Mouse (Mus musculus): Measurements from ENCODE around the gene Hist1h2af. TPM values are rescaled to one million over a fixed set of nuclear protein-coding genes. Genes with fewer than 3 reads are reported as not detected.
"Not testable (repeated sequence)": the region's sequence is repeated elsewhere in the genome, so short reads cannot be mapped to it uniquely, and the experiment has no call there.

The Hist1h2af gene
- polyA plus RNA-seq, 1 experiment, result 2.4 TPM

DNA sequence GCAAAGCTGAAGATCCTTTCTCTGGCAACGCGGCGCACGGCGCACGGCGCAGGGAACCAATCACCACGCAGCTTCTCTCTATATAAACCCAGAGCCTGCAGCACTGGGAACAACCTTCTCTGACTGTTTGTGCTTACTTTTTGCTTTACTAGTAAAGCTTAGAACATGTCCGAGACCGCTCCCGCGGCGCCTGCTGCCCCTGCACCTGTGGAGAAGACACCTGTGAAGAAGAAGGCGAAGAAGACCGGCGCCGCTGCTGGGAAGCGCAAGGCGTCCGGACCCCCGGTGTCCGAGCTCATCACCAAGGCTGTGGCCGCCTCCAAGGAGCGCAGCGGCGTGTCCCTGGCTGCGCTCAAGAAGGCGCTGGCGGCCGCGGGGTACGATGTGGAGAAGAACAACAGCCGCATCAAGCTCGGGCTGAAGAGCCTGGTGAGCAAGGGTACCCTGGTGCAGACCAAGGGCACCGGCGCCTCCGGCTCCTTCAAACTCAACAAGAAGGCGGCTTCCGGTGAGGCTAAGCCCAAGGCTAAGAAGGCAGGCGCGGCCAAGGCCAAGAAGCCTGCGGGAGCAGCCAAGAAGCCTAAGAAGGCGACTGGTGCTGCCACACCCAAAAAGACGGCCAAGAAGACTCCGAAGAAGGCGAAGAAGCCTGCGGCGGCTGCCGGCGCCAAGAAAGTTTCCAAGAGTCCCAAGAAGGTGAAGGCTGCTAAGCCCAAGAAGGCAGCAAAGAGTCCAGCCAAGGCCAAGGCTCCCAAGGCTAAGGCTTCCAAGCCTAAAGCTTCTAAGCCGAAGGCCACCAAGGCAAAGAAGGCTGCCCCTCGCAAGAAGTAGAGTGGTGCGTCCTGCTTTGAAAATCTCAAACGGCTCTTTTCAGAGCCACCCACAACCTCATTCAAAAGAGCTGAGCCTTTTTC, 21.5 kb downstream of the Hist1h2af start:
- WGBS, result under 1% methylated on average over 54 of the region's 54 CpGs
- peak overlapping the region; percentile 77 for H3K4me3 ChIP-seq (replicated peaks; ENCODE audit: insufficient read depth, low read depth, low read length)
- peaks cover 2% of the 10 kb centered on the region; the same call in 1 of the 2 replicates for H3K4me1 ChIP-seq (ENCODE audit: control insufficient read depth, insufficient read depth, low read length)
- H3K27me3 ChIP-seq (ENCODE audit: control insufficient read depth, insufficient read depth, low read length), result no peaks in the 10 kb centered on the region
- DNase-seq, result peak; percentile 74 to 79
- TF ChIP-seq CTCF (IDR thresholded peaks at IDR 0.05; ENCODE audit: borderline replicate concordance, insufficient read depth, low read depth, low read length) (no peak), POLR2A (IDR thresholded peaks at IDR 0.05; ENCODE audit: borderline replicate concordance, insufficient read depth, low read length) (peak; percentile 57; the same call in 1 of the 2 replicates)
- H3K27ac ChIP-seq (ENCODE audit: insufficient read depth, low read length), result peak overlapping the region; percentile 41

GRCm38 (mm10) chr13:23555839-23556416, 22.2 kb downstream of the Hist1h2af start:
- WGBS, result under 1% methylated on average over 18 of the region's 18 CpGs
- Histone ChIP-seq H3K27ac (ENCODE audit: insufficient read depth, low read length) (peak overlapping the region; percentile 41; the same call in 1 of the 2 replicates), H3K27me3 (ENCODE audit: control insufficient read depth, insufficient read depth, low read length) (no peaks in the 10 kb centered on the region), H3K4me3 (replicated peaks; ENCODE audit: insufficient read depth, low read depth, low read length) (peak overlapping the region; percentile 61), H3K4me1 (ENCODE audit: control insufficient read depth, insufficient read depth, low read length) (peaks cover 2% of the 10 kb centered on the region; the same call in 1 of the 2 replicates)
- TF ChIP-seq POLR2A (IDR thresholded peaks at IDR 0.05; ENCODE audit: borderline replicate concordance, insufficient read depth, low read length), result peak; percentile 12; the same call in 1 of the 2 replicates
- TF ChIP-seq CTCF (IDR thresholded peaks at IDR 0.05; ENCODE audit: borderline replicate concordance, insufficient read depth, low read depth, low read length), result no peak
- DNase-seq, result peak; percentile 61 to 87

DNA sequence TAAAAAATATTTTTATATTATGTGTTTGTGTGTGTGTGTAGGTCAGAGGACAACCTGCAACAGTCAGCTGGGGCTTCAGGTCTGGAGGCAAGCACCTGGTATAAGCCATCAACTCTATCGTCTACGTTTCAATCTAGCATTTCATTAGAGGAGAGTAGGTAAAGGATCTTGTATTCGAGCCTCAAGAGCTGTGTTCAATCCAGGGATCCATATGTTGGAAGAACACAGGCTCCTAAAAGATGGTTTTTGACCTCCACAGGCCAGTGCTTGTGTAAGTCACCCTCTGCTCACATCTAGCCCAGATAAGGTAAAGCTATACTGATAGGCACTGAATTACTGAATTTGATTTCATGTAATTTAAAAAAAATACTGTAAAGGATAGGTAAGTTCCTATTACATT, 23.2 kb downstream of the Hist1h2af start:
- Histone ChIP-seq H3K4me1 (ENCODE audit: control insufficient read depth, insufficient read depth, low read length) (peaks cover 2% of the 10 kb centered on the region; the same call in 1 of the 2 replicates), H3K27me3 (ENCODE audit: control insufficient read depth, insufficient read depth, low read length) (no peaks in the 10 kb centered on the region), H3K27ac (ENCODE audit: insufficient read depth, low read length) (no peak overlapping the region), H3K4me3 (replicated peaks; ENCODE audit: insufficient read depth, low read depth, low read length) (no peak overlapping the region)
- DNase-seq, result no peak
- WGBS, result 58% methylated on average over 3 of the region's 3 CpGs
- no peak for TF ChIP-seq CTCF (IDR thresholded peaks at IDR 0.05; ENCODE audit: borderline replicate concordance, insufficient read depth, low read depth, low read length)
- no peak for TF ChIP-seq POLR2A (IDR thresholded peaks at IDR 0.05; ENCODE audit: borderline replicate concordance, insufficient read depth, low read length)

DNA sequence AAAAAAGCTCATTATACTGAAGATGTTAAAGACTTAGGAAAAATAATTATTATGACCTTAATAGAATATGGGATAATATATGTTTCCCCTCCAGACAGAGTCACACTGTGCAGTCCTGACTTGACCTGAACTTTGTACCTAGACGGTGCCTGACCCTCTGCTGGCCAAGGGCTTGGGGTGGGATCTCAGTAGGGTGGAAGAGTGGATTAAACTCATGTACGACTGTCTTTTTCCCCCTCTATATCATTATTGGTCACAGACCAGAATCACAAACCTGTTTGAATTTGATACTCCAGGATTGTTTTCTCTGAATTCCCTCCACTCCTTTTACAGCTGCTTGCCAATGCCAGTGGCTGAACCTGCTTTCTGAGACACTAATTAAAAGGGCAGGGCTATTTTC, 27.0 kb downstream of the Hist1h2af start:
- not testable (repeated sequence) for DNase-seq; H3K27ac ChIP-seq (ENCODE audit: insufficient read depth, low read length); H3K4me1 ChIP-seq (ENCODE audit: control insufficient read depth, insufficient read depth, low read length); H3K4me3 ChIP-seq (replicated peaks; ENCODE audit: insufficient read depth, low read depth, low read length); H3K27me3 ChIP-seq (ENCODE audit: control insufficient read depth, insufficient read depth, low read length)
- WGBS, result 12% methylated on average over 2 of the region's 2 CpGs

DNA sequence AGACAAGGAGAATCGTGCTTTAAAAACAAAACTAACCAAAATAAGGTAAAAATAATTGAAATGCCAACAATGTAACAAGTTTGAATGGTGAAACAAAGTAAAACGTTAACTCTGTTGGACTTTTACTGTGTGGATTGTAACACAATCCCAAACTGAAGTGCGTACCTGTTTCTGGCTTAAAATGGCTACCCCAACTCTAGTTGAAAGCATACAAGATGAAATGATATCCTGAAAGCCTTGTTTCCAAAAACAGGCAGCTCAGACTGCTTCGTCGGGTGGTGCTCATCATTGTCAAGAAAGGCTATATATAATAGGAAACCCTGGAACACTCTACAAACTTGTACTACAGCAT, 27.8 kb downstream of the Hist1h2af start:
- not testable (repeated sequence) for H3K27ac ChIP-seq (ENCODE audit: insufficient read depth, low read length); H3K4me3 ChIP-seq (replicated peaks; ENCODE audit: insufficient read depth, low read depth, low read length); H3K27me3 ChIP-seq (ENCODE audit: control insufficient read depth, insufficient read depth, low read length); H3K4me1 ChIP-seq (ENCODE audit: control insufficient read depth, insufficient read depth, low read length); DNase-seq
- WGBS, result 0% methylated on average over 2 of the region's 5 CpGs

GRCm38 (mm10) chr13:23561883-23562659, 28.4 kb downstream of the Hist1h2af start, which contains the start of gene Hist1h3e:
Hist1h3e (minus strand) TSS chr13:23562369.
- H3K27me3 ChIP-seq (ENCODE audit: control insufficient read depth, insufficient read depth, low read length); H3K4me1 ChIP-seq (ENCODE audit: control insufficient read depth, insufficient read depth, low read length): not testable (repeated sequence)
- under 1% methylated on average over 49 of the region's 67 CpGs for WGBS
- Histone ChIP-seq H3K4me3 (replicated peaks; ENCODE audit: insufficient read depth, low read depth, low read length) (peak within 1 kb of the TSS; percentile 58), H3K27ac (ENCODE audit: insufficient read depth, low read length) (peak within 1 kb of the TSS; percentile 87)
- peak; percentile 93 to 94 for DNase-seq
- peak; percentile 82 for TF ChIP-seq POLR2A (IDR thresholded peaks at IDR 0.05; ENCODE audit: borderline replicate concordance, insufficient read depth, low read length)

GRCm38 (mm10) chr13:23562699-23563462, 29.2 kb downstream of the Hist1h2af start:
- peak overlapping the region; percentile 15; the same call in 1 of the 2 replicates for H3K27ac ChIP-seq (ENCODE audit: insufficient read depth, low read length)
- H3K27me3 ChIP-seq (ENCODE audit: control insufficient read depth, insufficient read depth, low read length), result no peaks in the 10 kb centered on the region
- H3K4me1 ChIP-seq (ENCODE audit: control insufficient read depth, insufficient read depth, low read length), result no peaks in the 10 kb centered on the region
- peak in 1 of 2 experiments; percentile 67 for DNase-seq
- WGBS, result 1% methylated on average over 18 of the region's 18 CpGs
- H3K4me3 ChIP-seq (replicated peaks; ENCODE audit: insufficient read depth, low read depth, low read length), result peak overlapping the region; percentile 41
- TF ChIP-seq POLR2A (IDR thresholded peaks at IDR 0.05; ENCODE audit: borderline replicate concordance, insufficient read depth, low read length) (no peak), CTCF (IDR thresholded peaks at IDR 0.05; ENCODE audit: borderline replicate concordance, insufficient read depth, low read depth, low read length) (no peak)

Measured in cerebellum, adult 2 months (tissue).